Mouse (Mus musculus) CH12.LX (cell line): Measurements from ENCODE around the gene Zfp51. TPM values are rescaled to one million over a fixed set of nuclear protein-coding genes. Genes with fewer than 3 reads are reported as not detected.

Experiments used
- DNase-seq: peaks from one replicate; pipeline ENCODE4 v3.0.0-alpha.2; 2013; ENCODE audit errors: extremely low read depth
- H3K27ac ChIP-seq: 2 replicates; pipeline ENCODE4 v1.5.1; 2012; ENCODE audit warnings: low read depth, mild to moderate bottlenecking, control low read depth, moderate library complexity; ENCODE audit not compliant: insufficient read depth
- H3K27me3 ChIP-seq: replicated peaks from 2 replicates; pipeline ENCODE3; 2012; ENCODE audit warnings: inconsistent platforms
- H3K36me3 ChIP-seq, 2 experiments: replicated peaks in 1 of 2; 2 replicates each; pipeline versions ENCODE3 to v1.6.1; 2012; ENCODE audit warnings: inconsistent platforms in 1 of 2, low read length in 1 of 2, mild to moderate bottlenecking in 1 of 2, mixed read lengths in 1 of 2, moderate library complexity in 1 of 2; ENCODE audit not compliant: control insufficient read depth in 1 of 2, insufficient read depth in 1 of 2
- H3K4me1 ChIP-seq, 2 experiments: 2 replicates each; pipeline ENCODE4 v1.6.1; 2012; ENCODE audit warnings: inconsistent platforms in 1 of 2, moderate library complexity in 1 of 2; ENCODE audit not compliant: insufficient read depth in 2 of 2, control insufficient read depth in 1 of 2
- H3K4me2 ChIP-seq: 2 replicates; pipeline ENCODE4 v1.6.1; 2012; ENCODE audit warnings: low read depth, mild to moderate bottlenecking, control low read depth; ENCODE audit not compliant: poor library complexity, insufficient read depth, severe bottlenecking
- H3K4me3 ChIP-seq, 3 experiments: fragments of 150-350 bp in 1 of 3; sonication (generic) in 1 of 3; replicated peaks in 1 of 3; 2 replicates each; pipeline versions ENCODE3 to v1.5.1; 2011 to 2012; ENCODE audit warnings: low read depth in 2 of 3, low read length in 2 of 3, mild to moderate bottlenecking in 2 of 3, moderate library complexity in 2 of 3, control low read depth in 1 of 3, improper control_type of control experiment in 1 of 3, inconsistent platforms in 1 of 3, mixed read lengths in 1 of 3; ENCODE audit not compliant: poor library complexity in 1 of 3
- H3K79me2 ChIP-seq: replicated peaks from 2 replicates; pipeline ENCODE4 v1.6.1; 2012; ENCODE audit warnings: mild to moderate bottlenecking, moderate library complexity; ENCODE audit not compliant: control insufficient read depth, poor library complexity, insufficient read depth, severe bottlenecking; ENCODE audit errors: extremely low read depth
- H3K9ac ChIP-seq: 2 replicates; pipeline ENCODE4 v1.6.1; 2012; ENCODE audit warnings: low read depth, mild to moderate bottlenecking, control low read depth, moderate library complexity; ENCODE audit not compliant: insufficient read depth
- H3K9me3 ChIP-seq: replicated peaks from 2 replicates; pipeline ENCODE3; 2012; ENCODE audit warnings: low read length, inconsistent platforms, mixed read lengths
- BHLHE40 ChIP-seq: IDR thresholded peaks from 2 replicates; pipeline ENCODE4 v1.6.1; 2011; ENCODE audit warnings: mild to moderate bottlenecking, low read depth, low read length, improper control_type of control experiment
- CHD2 ChIP-seq: IDR thresholded peaks from 2 replicates; pipeline ENCODE4 v1.6.1; 2011; ENCODE audit warnings: low read length, improper control_type of control experiment
- ELF1 ChIP-seq: IDR thresholded peaks from 2 replicates; pipeline ENCODE4 v1.6.1; 2014; ENCODE audit warnings: low read depth, mild to moderate bottlenecking, inconsistent platforms, low read length, improper control_type of control experiment
- ETS1 ChIP-seq: conservative IDR thresholded peaks from 2 replicates; pipeline ENCODE4 v1.6.1; 2012; ENCODE audit warnings: low read depth, mild to moderate bottlenecking, inconsistent platforms, low read length, improper control_type of control experiment, moderate library complexity
- HCFC1 ChIP-seq: IDR thresholded peaks from 2 replicates; pipeline ENCODE4 v1.6.1; 2012; ENCODE audit warnings: low read depth, mild to moderate bottlenecking, inconsistent platforms, low read length, improper control_type of control experiment
- IRF4 ChIP-seq: IDR thresholded peaks from 2 replicates; pipeline ENCODE4 v1.6.1; 2014; ENCODE audit warnings: low read depth, mild to moderate bottlenecking, inconsistent platforms, low read length, improper control_type of control experiment
- JUND ChIP-seq: conservative IDR thresholded peaks from 2 replicates; pipeline ENCODE4 v1.6.1; 2011; ENCODE audit warnings: low read depth, low read length, improper control_type of control experiment
- KAT2A ChIP-seq: IDR thresholded peaks from 2 replicates; pipeline ENCODE4 v1.6.1; 2012; ENCODE audit warnings: low read length, improper control_type of control experiment, inconsistent platforms; ENCODE audit not compliant: insufficient replicate concordance
- MAX ChIP-seq: IDR thresholded peaks from 2 replicates; pipeline ENCODE4 v1.6.1; 2011; ENCODE audit warnings: low read length, improper control_type of control experiment
- MAZ ChIP-seq: IDR thresholded peaks from 2 replicates; pipeline ENCODE4 v1.6.1; 2012; ENCODE audit warnings: low read depth, mild to moderate bottlenecking, inconsistent platforms, low read length, improper control_type of control experiment, moderate library complexity
- MEF2A ChIP-seq: IDR thresholded peaks from 2 replicates; pipeline ENCODE4 v1.6.1; 2014; ENCODE audit warnings: low read depth, mild to moderate bottlenecking, inconsistent platforms, low read length, improper control_type of control experiment, borderline replicate concordance
- MXI1 ChIP-seq: IDR thresholded peaks from 2 replicates; pipeline ENCODE4 v1.6.1; 2011; ENCODE audit warnings: mild to moderate bottlenecking, low read depth, low read length, improper control_type of control experiment
- MYC ChIP-seq: IDR thresholded peaks from 2 replicates; pipeline ENCODE4 v1.6.1; 2011; ENCODE audit warnings: low read depth, mild to moderate bottlenecking, improper control_type of control experiment, low read length
- NELFE ChIP-seq: IDR thresholded peaks from 2 replicates; pipeline ENCODE4 v1.6.1; 2011; ENCODE audit warnings: low read depth, low read length, improper control_type of control experiment
- PAX5 ChIP-seq: IDR thresholded peaks from 2 replicates; pipeline ENCODE4 v1.6.1; 2012; ENCODE audit warnings: low read length, inconsistent platforms, mixed read lengths
- POLR2A ChIP-seq: IDR thresholded peaks from 2 replicates; pipeline ENCODE4 v1.6.1; 2011; ENCODE audit warnings: low read depth, mild to moderate bottlenecking, improper control_type of control experiment, low read length
- RAD21 ChIP-seq: IDR thresholded peaks from 2 replicates; pipeline ENCODE4 v1.6.1; 2011; ENCODE audit warnings: low read depth, mild to moderate bottlenecking, low read length, improper control_type of control experiment, moderate library complexity
- SIN3A ChIP-seq: IDR thresholded peaks from 2 replicates; pipeline ENCODE4 v1.6.1; 2012; ENCODE audit warnings: low read length, improper control_type of control experiment, inconsistent platforms
- TCF12 ChIP-seq: IDR thresholded peaks from 2 replicates; pipeline ENCODE4 v1.6.1; 2014; ENCODE audit warnings: low read depth, mild to moderate bottlenecking, inconsistent platforms, low read length, improper control_type of control experiment
- UBTF ChIP-seq: IDR thresholded peaks from 2 replicates; pipeline ENCODE4 v1.6.1; 2012; ENCODE audit warnings: low read depth, mild to moderate bottlenecking, inconsistent platforms, low read length, improper control_type of control experiment, moderate library complexity
- USF2 ChIP-seq: conservative IDR thresholded peaks from 2 replicates; pipeline ENCODE4 v1.6.1; 2011; ENCODE audit warnings: low read depth, low read length, improper control_type of control experiment
- ZNF384 ChIP-seq: IDR thresholded peaks from 2 replicates; pipeline ENCODE4 v1.6.1; 2012; ENCODE audit warnings: low read depth, low read length, improper control_type of control experiment, inconsistent platforms
- dilution Hi-C: fragments of 300-500 bp; cut with MboI; formaldehyde crosslinking; loops from 2 replicates; pipeline ENCODE4 v1.14.3; 2020; ENCODE audit warnings: low sequenced_read_pairs; ENCODE audit not compliant: extremely low pct_unique_long_range_greater_than_20kb, extremely low pct_ligation_motif_present
- in situ Hi-C: fragments of 300-500 bp; cut with MboI; formaldehyde crosslinking; loops from 3 replicates; pipeline ENCODE4 v1.14.3; 2019; ENCODE audit warnings: low sequenced_read_pairs, low pct_ligation_motif_present, low pct_unique_long_range_greater_than_20kb, mixed read lengths
- polyA plus RNA-seq: library from polyadenylated mRNA; unstranded; fragments of >175 nt; gene quantifications from 2 replicates; pipeline ENCODE4 v1.2.1, GENCODE M21; 2012; ENCODE audit warnings: low read depth; ENCODE audit not compliant: insufficient read length
- total RNA-seq, 2 experiments: library from RNA; depleted of rRNA; stranded (reverse); fragments of 300-350 nt in 1 of 2; fragments of >200 nt in 1 of 2; gene quantifications; 2 replicates each; pipeline ENCODE4 v1.2.3; 2012 to 2014

Zfp51 gene
- total and polyA plus RNA-seq, 3 experiments: 4.5 to 16.7 (median 6.1) TPM

DNA sequence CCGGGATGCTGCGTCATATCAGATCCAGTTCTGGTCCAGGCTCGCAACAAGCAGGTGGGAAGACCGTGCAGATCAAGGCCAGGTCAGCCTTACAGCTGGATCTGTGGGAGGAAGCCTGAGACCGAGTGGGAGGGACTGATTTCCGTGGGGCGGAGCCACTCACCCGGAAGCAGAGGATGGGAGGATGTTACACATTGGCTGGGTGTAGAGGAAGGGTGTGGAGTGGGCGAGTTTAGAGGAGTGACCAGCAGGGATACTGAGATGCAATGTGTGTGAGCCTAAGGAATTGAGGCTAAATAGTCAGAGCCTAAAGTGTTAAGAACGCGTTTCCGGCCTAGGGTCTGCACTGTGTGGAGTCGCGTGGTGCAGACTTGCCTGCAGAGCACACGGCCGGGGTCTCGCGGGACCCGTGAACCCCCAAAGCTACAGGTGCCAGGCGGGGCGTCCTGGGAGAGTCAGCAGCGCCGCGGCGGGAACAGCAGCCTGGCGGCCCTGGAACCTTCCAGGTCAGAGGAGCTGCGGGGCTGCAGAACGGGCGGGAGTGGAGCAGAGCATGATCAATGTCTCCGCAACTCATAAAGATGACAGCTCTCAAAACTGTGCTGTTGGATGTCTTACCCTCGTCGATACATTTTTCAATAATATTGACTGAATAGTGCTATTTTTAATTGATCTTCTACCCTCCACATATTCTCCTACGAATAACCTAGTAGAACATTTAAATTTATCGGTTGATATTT lies 38.8 kb downstream of the Zfp51 start, which contains the start of gene Zfp53 (continued):
- TF ChIP-seq TCF12 (peak; percentile 13; the same call in 1 of the 2 replicates), POLR2A (peak; percentile 83), MYC (no peak), SIN3A (peak; percentile 41; the same call in 1 of the 2 replicates), BHLHE40 (no peak; the same call in 1 of the 2 replicates), MAX (no peak; the same call in 1 of the 2 replicates), ZNF384 (no peak), NELFE (peak; percentile 64), ELF1 (peak; percentile 96), UBTF (no peak), IRF4 (no peak)

DNA sequence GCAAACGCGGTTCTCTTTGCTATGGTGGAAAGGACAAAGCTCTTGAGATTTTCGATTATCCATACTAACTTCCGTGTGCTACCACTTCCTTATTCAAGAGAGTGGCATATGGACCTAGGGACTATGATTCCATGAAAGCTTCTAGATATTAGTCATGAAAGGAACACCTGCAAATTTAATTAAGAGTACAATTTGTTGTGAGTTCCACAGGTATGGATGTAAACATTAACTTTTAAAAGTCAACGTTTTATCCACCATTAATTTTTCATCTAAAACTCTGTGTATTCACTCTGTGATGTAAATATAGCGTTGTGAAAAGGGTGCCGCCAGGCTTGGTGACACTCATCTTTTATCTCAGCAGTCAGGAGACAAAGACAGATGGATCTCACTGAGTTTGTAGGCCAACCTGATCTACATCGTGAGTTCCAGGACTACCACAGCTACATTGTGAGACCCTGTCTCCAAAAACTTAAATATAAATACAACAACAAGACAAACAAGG lies 39.4 kb downstream of the Zfp51 start:
- Histone ChIP-seq H3K9me3 (no peaks in the 10 kb centered on the region), H3K4me2 (peak overlapping the region; percentile 100), H3K27me3 (peaks cover 3% of the 10 kb centered on the region), H3K9ac (peak overlapping the region; percentile 79), H3K4me3 (peak overlapping the region; percentile 88 to 92 (median 92)), H3K79me2 (peaks cover 35% of the 10 kb centered on the region), H3K4me1 (peaks cover 2 to 14% of the 10 kb centered on the region in 2 experiments; a peak in 1 of 4 replicates), H3K36me3 (peaks cover 10 to 11% of the 10 kb centered on the region in 2 experiments), H3K27ac (no peak overlapping the region; the same call in 1 of the 2 replicates)
- in situ Hi-C loops (no loop called here), dilution Hi-C loops (no loop called here)
- peak; percentile 23 for DNase-seq
- TF ChIP-seq HCFC1: no peak; the same call in 1 of the 2 replicates
- TF ChIP-seq RAD21: no peak
- TF ChIP-seq JUND: peak; percentile 24; the same call in 1 of the 2 replicates
- peak; percentile 9; the same call in 1 of the 2 replicates for TF ChIP-seq SIN3A
- TF ChIP-seq ELF1: peak; percentile 52

DNA sequence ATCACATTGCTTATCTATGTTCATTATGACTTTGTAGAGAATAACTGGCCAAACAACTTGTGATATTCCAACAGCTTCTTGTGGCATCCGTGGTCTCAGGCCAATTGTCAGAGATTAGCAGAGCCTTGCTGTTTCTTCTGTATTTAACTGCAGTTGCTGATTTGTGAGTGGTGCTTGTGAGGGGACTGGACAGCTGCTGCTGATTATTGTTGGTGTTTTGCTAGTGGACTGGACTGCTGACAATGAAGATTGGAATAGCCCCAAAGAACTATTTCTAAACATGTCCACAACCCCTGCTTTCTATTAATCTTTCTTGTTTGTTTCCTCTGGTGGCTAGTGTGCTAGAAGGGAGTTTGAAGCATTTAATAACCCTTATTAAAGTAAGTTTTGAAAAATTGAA lies 51.2 kb downstream of the Zfp51 start:
- in situ Hi-C loops (no loop called here), dilution Hi-C loops (no loop called here)
- peaks cover 22 to 29% of the 10 kb centered on the region in 2 experiments for H3K36me3 ChIP-seq
- no peaks in the 10 kb centered on the region for H3K9me3 ChIP-seq
- H3K27me3 ChIP-seq: no peaks in the 10 kb centered on the region
- no peaks in the 10 kb centered on the region for H3K4me1 ChIP-seq
- no peak overlapping the region for H3K4me3 ChIP-seq
- no peak overlapping the region for H3K27ac ChIP-seq
- H3K4me2 ChIP-seq: no peak overlapping the region
- DNase-seq: no peak
- H3K9ac ChIP-seq: no peak overlapping the region
- TF ChIP-seq KAT2A: no peak
- no peak for TF ChIP-seq ETS1
- no peak for TF ChIP-seq MEF2A
- no peak for TF ChIP-seq HCFC1
- TF ChIP-seq CHD2: no peak
- no peak for TF ChIP-seq POLR2A
- TF ChIP-seq PAX5: no peak
- TF ChIP-seq ZNF384: no peak
- no peak for TF ChIP-seq NELFE
- no peak for TF ChIP-seq MAZ
- TF ChIP-seq MAX: no peak
- TF ChIP-seq USF2: no peak
- TF ChIP-seq UBTF: no peak
- no peak for TF ChIP-seq MXI1
- H3K79me2 ChIP-seq: no peaks in the 10 kb centered on the region
